Mouse (Mus musculus) urinary bladder, postnatal 10 days (tissue): ENCODE measurements around the gene Actl10.

ENCODE experiments used
- DNase-seq: peaks from one replicate; pipeline ENCODE4 v3.0.0; 2022; ENCODE audit warnings: low spot score

The Actl10 gene

GRCm38 (mm10) chr2:154551927-154552326 lies 351 bp downstream of the Actl10 start:
- DNase-seq = no peak

GRCm38 (mm10) chr2:154552424-154552907 lies 890 bp downstream of the Actl10 start:
- no peak for DNase-seq

GRCm38 (mm10) chr2:154555235-154555634 lies 3.7 kb downstream of the Actl10 start:
- no peak for DNase-seq

- no peak for DNase-seq
Observed at GRCm38 (mm10) chr2:154557184-154557832, 5.7 kb downstream of the Actl10 start.

- DNase-seq = no peak
Observed at GRCm38 (mm10) chr2:154558264-154559039, 6.9 kb downstream of the Actl10 start, which contains the start of gene Necab3. Necab3 (minus strand) TSS chr2:154558890.

- no peak for DNase-seq
Observed at GRCm38 (mm10) chr2:154563612-154564170, 12.1 kb downstream of the Actl10 start.

GRCm38 (mm10) chr2:154565562-154565961 lies 14.0 kb downstream of the Actl10 start:
- DNase-seq = no peak

- DNase-seq = no peak
Observed at GRCm38 (mm10) chr2:154566641-154567040, 15.1 kb downstream of the Actl10 start.

GRCm38 (mm10) chr2:154567766-154568165 lies 16.2 kb downstream of the Actl10 start:
- no peak for DNase-seq

GRCm38 (mm10) chr2:154568329-154569070 lies 16.9 kb downstream of the Actl10 start:
- no peak for DNase-seq

- DNase-seq = no peak
Observed at GRCm38 (mm10) chr2:154569071-154569748, 17.6 kb downstream of the Actl10 start.

GRCm38 (mm10) chr2:154569836-154570286 lies 18.3 kb downstream of the Actl10 start, which contains the start of gene E2f1:
E2f1 (minus strand) TSS chr2:154569892.
- peak; percentile 79 for DNase-seq

GRCm38 (mm10) chr2:154570666-154571065 lies 19.1 kb downstream of the Actl10 start:
- DNase-seq = no peak

- no peak for DNase-seq
Observed at GRCm38 (mm10) chr2:154571266-154571665, 19.7 kb downstream of the Actl10 start.

GRCm38 (mm10) chr2:154571976-154572375 lies 20.4 kb downstream of the Actl10 start:
- DNase-seq = no peak

- no peak for DNase-seq
Observed at GRCm38 (mm10) chr2:154572996-154573395, 21.4 kb downstream of the Actl10 start.

- DNase-seq = no peak
Observed at GRCm38 (mm10) chr2:154574271-154574670, 22.7 kb downstream of the Actl10 start.

GRCm38 (mm10) chr2:154576876-154577743 lies 25.5 kb downstream of the Actl10 start:
- DNase-seq = no peak

GRCm38 (mm10) chr2:154577744-154578067 lies 26.1 kb downstream of the Actl10 start:
- no peak for DNase-seq

- DNase-seq = no peak
Observed at GRCm38 (mm10) chr2:154580586-154580985, 29.0 kb downstream of the Actl10 start.

- DNase-seq = no peak
Observed at GRCm38 (mm10) chr2:154581421-154581820, 29.8 kb downstream of the Actl10 start.
